In genomic region chr10:93259826-93260225, GRCm38 (mm10) we compare ENCODE assay signal across 8 mouse cellular contexts.
"Had no signal": no experiment of that assay in that cellular context is flagged by ENCODE, and none has a peak within 500 bp of the region (broad histone marks: within the 10 kb centered on the region; RNA-seq: fewer than 3 reads in every experiment).

No protein-coding gene starts in this region.

- H3K36me3 ChIP-seq: midbrain, embryonic 12.5 days had no signal

- H3K27me3 ChIP-seq: limb, embryonic 13.5 days; midbrain, embryonic 12.5 days had no signal

- ATAC-seq: midbrain, embryonic 16.5 days had no signal

- H3K4me2 ChIP-seq: limb, embryonic 13.5 days; midbrain, embryonic 12.5 days had no signal

- H3K9me3 ChIP-seq: limb, embryonic 13.5 days; midbrain, embryonic 12.5 days had no signal

- H3K27ac ChIP-seq: limb, embryonic 13.5 days; liver, embryonic 14.5 days; midbrain, embryonic 12.5 days had no signal

- H3K9ac ChIP-seq: limb, embryonic 13.5 days; liver, embryonic 14.5 days; midbrain, embryonic 12.5 days had no signal

- DNase-seq: kidney, postnatal 36 days; left cerebral cortex, postnatal 4 days; lung, adult 18-20 months; thymus, postnatal 4 days had no signal

- H3K4me3 ChIP-seq: limb, embryonic 13.5 days; midbrain, embryonic 12.5 days had no signal
